Mouse (Mus musculus) brain, embryonic 14.5 days (tissue): ENCODE results near the gene Cdk14. TPM values are rescaled to one million over a fixed set of nuclear protein-coding genes. Genes with fewer than 3 reads are reported as not detected.

Source experiments
- DNase-seq: peaks from one replicate; pipeline ENCODE4 v3.0.0-alpha.2; 2011; ENCODE audit warnings: low read depth
- CTCF ChIP-seq: fragments of 200-500 bp; IDR thresholded peaks from 2 replicates; pipeline ENCODE4 v1.5.1; 2012; ENCODE audit warnings: inconsistent platforms, mild to moderate bottlenecking, moderate library complexity, borderline replicate concordance; ENCODE audit not compliant: insufficient read depth, insufficient read length; ENCODE audit errors: extremely low read depth
- POLR2A ChIP-seq: fragments of 200-500 bp; IDR thresholded peaks from 2 replicates; pipeline ENCODE4 v1.6.1; 2012; ENCODE audit warnings: mild to moderate bottlenecking, inconsistent platforms, borderline replicate concordance; ENCODE audit not compliant: poor library complexity, insufficient read depth, insufficient read length, severe bottlenecking; ENCODE audit errors: extremely low read depth
- polyA plus RNA-seq: library from polyadenylated mRNA; depleted of rRNA; stranded (reverse); fragments of >200 nt; gene quantifications from 2 replicates; pipeline ENCODE4 v1.2.3, GENCODE M21; 2012

Cdk14 gene
- polyA plus RNA-seq, 1 experiment, result 33.3 TPM

- no peak for DNase-seq
- TF ChIP-seq POLR2A (no peak), CTCF (no peak)
Measured at GRCm38 (mm10) chr5:5012521-5013346, 407.4 kb downstream of the Cdk14 start.

- TF ChIP-seq POLR2A (no peak), CTCF (no peak)
- DNase-seq, result peak; percentile 70
Measured at GRCm38 (mm10) chr5:5008153-5008745, 411.9 kb downstream of the Cdk14 start.

DNA sequence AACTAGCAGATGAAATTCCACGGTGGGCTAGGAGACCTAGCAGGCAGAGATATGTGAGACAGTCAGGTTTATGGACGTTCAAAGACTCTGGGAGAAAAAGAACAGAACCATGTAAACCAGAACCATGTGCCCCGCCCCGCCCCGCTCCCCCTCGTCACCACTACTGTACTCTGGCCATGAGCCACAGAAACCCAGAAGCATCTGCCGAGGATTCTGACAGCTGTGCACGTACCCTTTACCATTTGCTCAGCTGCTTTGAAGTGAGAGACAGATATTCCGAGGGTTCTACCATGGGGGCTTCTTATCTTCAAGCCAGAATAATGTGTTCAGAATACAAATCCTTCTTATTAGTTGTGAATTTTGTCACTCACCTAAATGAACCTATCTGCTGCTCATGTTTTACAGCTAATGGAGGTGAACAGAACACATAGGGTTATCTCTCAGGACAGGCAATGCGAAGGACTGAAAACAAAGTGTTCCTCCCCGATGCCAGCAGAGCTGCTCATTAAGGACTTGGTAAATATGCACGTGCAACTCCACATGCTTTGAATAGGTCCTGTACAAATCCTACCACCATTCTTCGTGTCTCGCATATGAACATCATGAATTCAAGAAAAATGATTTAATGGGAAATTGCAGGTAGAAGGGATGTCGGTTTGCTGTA, 412.5 kb downstream of the Cdk14 start:
- peak; percentile 76 for DNase-seq
- TF ChIP-seq CTCF (no peak), POLR2A (no peak)

DNA sequence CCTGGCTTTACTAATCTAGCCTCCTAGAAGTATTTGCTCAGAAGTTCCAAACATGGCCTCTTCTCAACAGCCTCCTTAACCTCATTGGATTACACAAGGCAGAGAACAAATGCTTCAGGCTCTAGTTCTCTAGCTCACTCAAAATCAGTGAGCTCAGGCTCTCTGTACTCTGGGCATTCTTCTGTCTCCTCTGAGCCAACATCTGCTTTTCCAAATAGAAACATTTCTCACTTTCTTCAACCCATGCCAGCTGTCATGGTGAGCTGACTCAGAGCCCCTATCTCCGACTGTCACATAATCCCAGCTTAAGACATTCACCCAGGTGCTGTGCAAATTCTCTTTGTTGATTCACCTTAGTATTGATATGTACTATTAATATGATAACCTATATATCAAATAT, 414.5 kb downstream of the Cdk14 start:
- DNase-seq, result no peak

DNA sequence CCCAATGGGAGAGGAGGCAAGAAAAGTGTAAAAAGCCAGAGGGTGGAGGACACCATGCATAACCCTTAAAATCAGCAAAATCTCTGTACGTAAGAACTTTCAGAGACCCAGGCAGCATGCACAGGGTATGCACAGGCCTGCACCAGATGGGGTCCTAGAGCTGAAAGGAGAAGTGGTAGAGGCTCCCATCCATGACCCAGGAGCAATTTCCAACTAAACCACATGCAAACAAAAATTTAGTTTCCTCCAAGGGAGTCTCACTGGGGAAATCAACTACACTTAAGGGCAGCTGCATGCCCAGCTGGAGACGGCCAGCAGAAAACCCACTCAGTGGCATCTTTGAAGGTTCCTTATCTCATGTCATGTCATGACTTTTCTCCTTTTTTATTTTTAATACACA, 415.4 kb downstream of the Cdk14 start:
- no peak for DNase-seq
- TF ChIP-seq CTCF, result no peak
- TF ChIP-seq POLR2A, result no peak

More for the DNA sequence above, 414.5 kb downstream of the Cdk14 start:
- TF ChIP-seq CTCF (no peak), POLR2A (no peak)

DNA sequence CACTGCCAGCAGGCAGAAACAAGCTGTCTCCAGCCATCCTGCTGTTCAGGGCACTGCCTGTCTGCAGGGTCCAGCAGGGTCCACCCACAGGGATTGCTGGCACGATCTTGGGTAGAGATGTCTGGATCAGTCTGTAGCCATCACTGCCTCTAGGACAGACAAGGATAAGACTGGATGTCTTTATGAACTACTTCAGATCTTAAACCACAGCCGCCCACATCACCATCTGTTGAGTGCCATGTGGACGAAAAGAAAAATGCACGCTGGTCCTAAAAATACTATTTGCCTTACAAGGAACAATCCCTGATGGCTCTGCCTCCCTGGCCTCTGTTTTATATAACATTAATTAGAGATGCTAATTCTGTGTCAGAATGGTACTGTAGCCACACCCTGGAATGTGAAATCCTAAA, 426.9 kb downstream of the Cdk14 start:
- TF ChIP-seq CTCF (no peak), POLR2A (no peak)
- no peak for DNase-seq

DNA sequence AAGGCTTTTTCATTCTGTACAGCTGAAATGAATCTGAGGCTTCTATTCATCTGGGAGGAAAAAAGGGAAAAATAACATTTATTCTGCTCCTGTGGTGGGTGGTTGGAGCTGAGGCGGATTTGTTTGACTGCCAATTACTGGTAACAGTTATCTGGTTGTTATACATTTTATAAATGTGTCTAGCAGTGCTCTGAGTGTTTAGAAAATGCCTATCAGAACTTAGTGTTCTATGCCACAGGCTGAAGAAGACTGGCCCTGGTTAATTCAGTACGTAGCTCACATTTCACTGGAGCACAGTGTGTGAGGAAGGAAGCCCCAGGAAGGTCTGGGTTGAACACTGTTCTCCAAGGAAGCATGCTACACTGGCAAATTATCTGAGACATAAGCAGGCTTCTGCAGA, 429.1 kb downstream of the Cdk14 start:
- peak; percentile 31 for DNase-seq

GRCm38 (mm10) chr5:4990237-4990636, 429.9 kb downstream of the Cdk14 start:
- peak; percentile 40 for DNase-seq
- TF ChIP-seq POLR2A, result no peak
- TF ChIP-seq CTCF, result no peak

More for the DNA sequence above, 429.1 kb downstream of the Cdk14 start:
- TF ChIP-seq POLR2A, result no peak
- no peak for TF ChIP-seq CTCF

DNA sequence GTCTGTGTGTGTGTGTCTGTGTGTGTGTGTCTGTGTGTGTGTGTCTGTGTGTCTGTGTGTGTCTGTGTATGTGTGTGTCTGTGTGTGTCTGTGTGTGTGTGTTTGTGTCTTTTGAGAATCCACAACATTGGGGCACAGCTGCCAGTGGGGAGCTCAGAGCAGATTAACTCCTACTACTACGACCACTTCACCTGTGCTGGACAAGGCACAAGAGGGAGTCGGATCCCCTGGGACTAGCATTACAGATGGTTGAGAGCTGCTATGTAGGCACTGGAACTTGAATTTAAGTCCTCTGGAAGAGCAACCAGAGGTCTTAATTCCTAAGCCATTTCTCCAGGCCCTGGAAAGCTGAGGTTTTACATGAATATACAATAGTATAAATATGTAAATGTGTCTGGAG, 433.9 kb downstream of the Cdk14 start:
- TF ChIP-seq POLR2A, result no peak
- TF ChIP-seq CTCF, result no peak
- no peak for DNase-seq

DNA sequence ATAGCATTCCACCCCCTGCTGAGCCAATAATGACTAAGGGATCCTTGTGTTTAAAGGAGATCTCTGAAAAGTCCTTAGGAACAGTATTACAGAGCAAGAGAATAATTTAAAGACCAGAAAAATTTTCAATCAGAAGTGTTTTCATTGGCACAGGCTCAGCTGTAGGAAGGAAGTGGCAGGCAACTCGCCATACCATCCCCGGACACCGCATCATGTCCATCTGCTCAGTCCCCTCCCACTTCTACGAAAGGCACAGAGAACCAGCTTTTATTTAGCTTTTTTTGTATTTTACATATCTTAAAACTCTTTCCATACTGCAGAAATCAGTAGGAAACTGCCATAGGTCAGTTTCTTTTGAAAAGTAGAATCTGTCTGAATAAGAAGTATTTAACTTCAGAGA, 440.6 kb downstream of the Cdk14 start:
- no peak for DNase-seq
- TF ChIP-seq POLR2A, result no peak
- TF ChIP-seq CTCF, result no peak

- no peak for TF ChIP-seq POLR2A
- TF ChIP-seq CTCF, result no peak
- no peak for DNase-seq
Measured at GRCm38 (mm10) chr5:4973408-4973807, 446.7 kb downstream of the Cdk14 start.

DNA sequence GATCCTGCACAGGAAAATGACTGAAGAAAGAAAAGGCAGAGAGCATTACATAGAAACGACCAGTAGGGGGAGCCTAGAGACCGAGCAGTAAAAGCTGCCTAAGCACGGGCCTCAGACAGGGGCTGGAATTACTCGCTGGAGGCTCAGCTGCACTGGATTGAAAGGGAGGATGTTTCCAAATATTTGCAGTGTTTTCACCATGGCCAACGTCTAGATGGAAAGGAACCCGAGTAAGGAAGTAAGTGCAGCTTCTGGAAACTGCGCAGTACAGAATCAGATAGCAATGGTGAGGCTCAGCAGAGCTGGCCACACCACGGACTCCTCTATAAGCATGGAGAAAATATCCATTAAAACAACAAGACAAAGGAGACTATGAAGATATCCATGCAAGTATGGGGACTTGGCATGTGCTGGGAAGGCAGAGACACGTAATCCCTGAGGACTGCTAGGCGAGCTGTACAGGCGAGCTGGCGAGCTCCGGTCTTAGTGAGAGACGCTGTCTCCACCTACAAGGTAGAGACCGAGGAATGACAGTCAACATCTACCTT, 458.0 kb downstream of the Cdk14 start:
- DNase-seq, result peak; percentile 94
- no peak for TF ChIP-seq POLR2A
- peak; percentile 91 for TF ChIP-seq CTCF
